Mouse (Mus musculus): ENCODE data around the gene Ckb. TPM values are rescaled to one million over a fixed set of nuclear protein-coding genes. Genes with fewer than 3 reads are reported as not detected.

Ckb gene
- total RNA-seq, 1 experiment from 2014 or later: 37.5 TPM

GRCm38 (mm10) chr12:111694271-111694781 is 22.2 kb upstream of the Ckb start:
- no peak for ATAC-seq (replicated peaks; ENCODE audit: insufficient number of reproducible peaks, low FRiP score, low TSS enrichment, poor library complexity, severe bottlenecking)

- no peak for ATAC-seq (replicated peaks; ENCODE audit: insufficient number of reproducible peaks, low FRiP score, low TSS enrichment, poor library complexity, severe bottlenecking)
Measured at GRCm38 (mm10) chr12:111693341-111694270, 21.5 kb upstream of the Ckb start.

- ATAC-seq (replicated peaks; ENCODE audit: insufficient number of reproducible peaks, low FRiP score, low TSS enrichment, poor library complexity, severe bottlenecking): no peak
Measured at GRCm38 (mm10) chr12:111692899-111693298, 20.8 kb upstream of the Ckb start.

GRCm38 (mm10) chr12:111691346-111691872 is 19.3 kb upstream of the Ckb start:
- ATAC-seq (replicated peaks; ENCODE audit: insufficient number of reproducible peaks, low FRiP score, low TSS enrichment, poor library complexity, severe bottlenecking): no peak

GRCm38 (mm10) chr12:111689426-111689825 is 17.3 kb upstream of the Ckb start:
- ATAC-seq (replicated peaks; ENCODE audit: insufficient number of reproducible peaks, low FRiP score, low TSS enrichment, poor library complexity, severe bottlenecking): no peak

- no peak for ATAC-seq (replicated peaks; ENCODE audit: insufficient number of reproducible peaks, low FRiP score, low TSS enrichment, poor library complexity, severe bottlenecking)
Measured at GRCm38 (mm10) chr12:111688069-111688428, 15.9 kb upstream of the Ckb start.

- no peak for ATAC-seq (replicated peaks; ENCODE audit: insufficient number of reproducible peaks, low FRiP score, low TSS enrichment, poor library complexity, severe bottlenecking)
Measured at GRCm38 (mm10) chr12:111687350-111688068, 15.4 kb upstream of the Ckb start.

- no peak for ATAC-seq (replicated peaks; ENCODE audit: insufficient number of reproducible peaks, low FRiP score, low TSS enrichment, poor library complexity, severe bottlenecking)
Measured at GRCm38 (mm10) chr12:111686390-111686789, 14.3 kb upstream of the Ckb start.

- no peak for ATAC-seq (replicated peaks; ENCODE audit: insufficient number of reproducible peaks, low FRiP score, low TSS enrichment, poor library complexity, severe bottlenecking)
Measured at GRCm38 (mm10) chr12:111682806-111683205, 10.7 kb upstream of the Ckb start.

- no peak for ATAC-seq (replicated peaks; ENCODE audit: insufficient number of reproducible peaks, low FRiP score, low TSS enrichment, poor library complexity, severe bottlenecking)
Measured at GRCm38 (mm10) chr12:111682003-111682402, 9.9 kb upstream of the Ckb start.

- no peak for ATAC-seq (replicated peaks; ENCODE audit: insufficient number of reproducible peaks, low FRiP score, low TSS enrichment, poor library complexity, severe bottlenecking)
Measured at GRCm38 (mm10) chr12:111681305-111681704, 9.2 kb upstream of the Ckb start.

- no peak for ATAC-seq (replicated peaks; ENCODE audit: insufficient number of reproducible peaks, low FRiP score, low TSS enrichment, poor library complexity, severe bottlenecking)
Measured at GRCm38 (mm10) chr12:111680661-111681060, 8.5 kb upstream of the Ckb start.

- ATAC-seq (replicated peaks; ENCODE audit: insufficient number of reproducible peaks, low FRiP score, low TSS enrichment, poor library complexity, severe bottlenecking): no peak
Measured at GRCm38 (mm10) chr12:111678997-111679396, 6.9 kb upstream of the Ckb start.

GRCm38 (mm10) chr12:111678670-111678933 is 6.5 kb upstream of the Ckb start:
- no peak for ATAC-seq (replicated peaks; ENCODE audit: insufficient number of reproducible peaks, low FRiP score, low TSS enrichment, poor library complexity, severe bottlenecking)

- ATAC-seq (replicated peaks; ENCODE audit: insufficient number of reproducible peaks, low FRiP score, low TSS enrichment, poor library complexity, severe bottlenecking): peak; percentile 90
Measured at GRCm38 (mm10) chr12:111677882-111678669, 5.9 kb upstream of the Ckb start, which contains the start of gene Trmt61a. TSS of gene Trmt61a (plus strand) at chr12:111678105.

GRCm38 (mm10) chr12:111677421-111677820 is 5.3 kb upstream of the Ckb start:
- no peak for ATAC-seq (replicated peaks; ENCODE audit: insufficient number of reproducible peaks, low FRiP score, low TSS enrichment, poor library complexity, severe bottlenecking)

GRCm38 (mm10) chr12:111675797-111676580 is 3.9 kb upstream of the Ckb start:
- ATAC-seq (replicated peaks; ENCODE audit: insufficient number of reproducible peaks, low FRiP score, low TSS enrichment, poor library complexity, severe bottlenecking): no peak

- no peak for ATAC-seq (replicated peaks; ENCODE audit: insufficient number of reproducible peaks, low FRiP score, low TSS enrichment, poor library complexity, severe bottlenecking)
Measured at GRCm38 (mm10) chr12:111674850-111675486, 2.8 kb upstream of the Ckb start.
